Mouse (Mus musculus): ENCODE results near the gene Tinagl1.

The Tinagl1 gene

GRCm38 (mm10) chr4:130177536-130177935 is 2.6 kb upstream of the Tinagl1 start:
- in situ Hi-C loops (cut with MboI, MseI) = no loop called here

- in situ Hi-C loops (cut with MboI, MseI) = no loop called here
These were observed 2.2 kb upstream of the Tinagl1 start for GRCm38 (mm10) chr4:130177087-130177486.

- in situ Hi-C loops (cut with MboI, MseI) = no loop called here
These were observed 1.3 kb upstream of the Tinagl1 start for GRCm38 (mm10) chr4:130176156-130176720.

GRCm38 (mm10) chr4:130174335-130175031 is 439 bp downstream of the Tinagl1 start:
- in situ Hi-C loops (cut with MboI, MseI) = no loop called here

GRCm38 (mm10) chr4:130173911-130174311 is 1.0 kb downstream of the Tinagl1 start:
- in situ Hi-C loops (cut with MboI, MseI) = no loop called here

GRCm38 (mm10) chr4:130173060-130173822 is 1.7 kb downstream of the Tinagl1 start:
- in situ Hi-C loops (cut with MboI, MseI) = no loop called here

GRCm38 (mm10) chr4:130171951-130172765 is 2.8 kb downstream of the Tinagl1 start:
- in situ Hi-C loops (cut with MboI, MseI) = no loop called here

- in situ Hi-C loops (cut with MboI, MseI) = no loop called here
These were observed 4.6 kb downstream of the Tinagl1 start for GRCm38 (mm10) chr4:130170362-130170761.

- in situ Hi-C loops (cut with MboI, MseI) = no loop called here
These were observed 5.4 kb downstream of the Tinagl1 start for GRCm38 (mm10) chr4:130169411-130169971.

- in situ Hi-C loops (cut with MboI, MseI) = no loop called here
These were observed 6.4 kb downstream of the Tinagl1 start for GRCm38 (mm10) chr4:130168280-130169183.

GRCm38 (mm10) chr4:130167814-130168213 is 7.1 kb downstream of the Tinagl1 start:
- in situ Hi-C loops (cut with MboI, MseI) = no loop called here

- in situ Hi-C loops (cut with MboI, MseI) = no loop called here
These were observed 7.6 kb downstream of the Tinagl1 start for GRCm38 (mm10) chr4:130167321-130167720.

GRCm38 (mm10) chr4:130166592-130166991 is 8.3 kb downstream of the Tinagl1 start:
- in situ Hi-C loops (cut with MboI, MseI) = no loop called here

- in situ Hi-C loops (cut with MboI, MseI) = no loop called here
These were observed 8.9 kb downstream of the Tinagl1 start for GRCm38 (mm10) chr4:130166061-130166460.

GRCm38 (mm10) chr4:130164121-130164520 is 10.8 kb downstream of the Tinagl1 start:
- in situ Hi-C loops (cut with MboI, MseI) = no loop called here

- in situ Hi-C loops (cut with MboI, MseI) = no loop called here
These were observed 11.5 kb downstream of the Tinagl1 start for GRCm38 (mm10) chr4:130163391-130163861.

GRCm38 (mm10) chr4:130161349-130161748 is 13.6 kb downstream of the Tinagl1 start:
- in situ Hi-C loops (cut with MboI, MseI) = no loop called here

GRCm38 (mm10) chr4:130156812-130157371 is 18.0 kb downstream of the Tinagl1 start:
- in situ Hi-C loops (cut with MboI, MseI) = no loop called here

GRCm38 (mm10) chr4:130154250-130154649 is 20.7 kb downstream of the Tinagl1 start:
- in situ Hi-C loops (cut with MboI, MseI) = no loop called here

GRCm38 (mm10) chr4:130148405-130148804 is 26.5 kb downstream of the Tinagl1 start:
- in situ Hi-C loops (cut with MboI, MseI) = no loop called here

Data from T-helper 1 cell (primary cell).